Mouse (Mus musculus) spleen, postnatal 10 days (tissue): ENCODE measurements around the gene Slc11a2.
A peak's percentile ranks its signal among the peaks of the same experiment; 100 is the strongest.

Source experiments
- DNase-seq, 2 experiments: peaks; one replicate each; pipeline ENCODE4 v3.0.0; 2021 to 2022; ENCODE audit warnings: low spot score in 2 of 2

The Slc11a2 gene

DNA sequence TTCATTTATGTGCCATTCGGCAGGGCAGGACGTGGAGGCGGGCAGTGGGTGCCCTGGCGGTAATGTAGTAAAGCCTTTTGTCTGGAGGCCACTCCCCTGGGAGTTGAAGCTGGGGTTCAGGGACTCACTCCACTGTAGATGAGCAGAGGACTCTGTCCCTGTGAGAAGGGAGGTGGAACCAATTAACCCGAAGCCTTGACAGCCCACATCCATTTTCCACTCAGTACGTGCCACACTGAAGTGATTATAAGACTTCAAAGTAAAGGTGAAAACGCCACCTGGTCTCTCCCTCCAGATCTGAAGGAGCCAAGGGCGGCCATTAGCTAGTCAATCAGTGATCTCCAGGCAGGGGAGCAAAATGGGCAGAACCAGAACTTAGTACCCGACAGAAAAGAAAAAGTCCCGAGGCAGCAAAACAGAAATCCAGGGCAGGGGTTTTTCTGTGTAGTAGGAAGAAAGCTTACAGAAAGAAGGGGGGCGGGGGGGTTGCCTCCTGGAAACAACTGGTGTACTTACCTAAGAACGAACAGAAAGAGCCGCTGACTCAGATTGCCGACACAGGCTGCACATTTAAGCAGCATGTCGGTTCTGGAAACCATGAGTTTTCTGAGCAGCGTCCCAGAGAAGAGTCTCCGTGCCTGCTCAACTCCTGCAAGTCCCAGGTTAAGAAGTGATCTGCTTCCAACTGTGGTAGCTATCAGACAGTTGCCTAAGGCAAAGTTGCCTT lies at the start of gene Slc11a2:
TSS of gene Slc11a2 (minus strand) at position 677 of the 727 bp plus-strand sequence.
- DNase-seq, result no peak

DNA sequence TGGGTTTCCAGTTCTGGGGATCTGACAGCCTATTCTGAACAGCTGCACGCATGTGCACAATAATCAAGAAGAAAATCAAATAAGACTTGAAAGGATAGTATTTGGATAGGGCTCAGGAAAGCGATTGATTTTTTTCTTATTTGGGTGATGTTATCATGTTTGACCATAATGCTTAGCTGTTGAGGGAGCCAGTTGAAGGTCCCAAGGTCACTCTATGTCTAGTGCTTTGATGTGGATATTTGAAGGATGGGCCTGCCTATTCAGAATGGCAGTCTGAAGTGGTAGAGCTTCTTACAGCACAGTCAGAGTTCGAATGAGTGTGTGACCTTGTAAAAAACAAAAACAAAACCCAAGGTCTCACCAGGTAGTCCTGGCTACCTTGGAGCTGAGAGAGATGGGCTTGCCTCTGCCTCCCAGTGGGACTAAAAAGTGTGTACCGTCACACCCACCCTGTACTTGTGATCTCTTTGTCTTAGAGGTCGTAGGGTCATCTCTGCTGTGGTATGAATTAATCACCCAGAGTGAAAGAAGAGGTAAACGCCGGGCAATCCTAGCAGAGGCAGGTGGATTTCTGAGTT lies 49.1 kb upstream of the Slc11a2 start:
- no peak for DNase-seq

DNA sequence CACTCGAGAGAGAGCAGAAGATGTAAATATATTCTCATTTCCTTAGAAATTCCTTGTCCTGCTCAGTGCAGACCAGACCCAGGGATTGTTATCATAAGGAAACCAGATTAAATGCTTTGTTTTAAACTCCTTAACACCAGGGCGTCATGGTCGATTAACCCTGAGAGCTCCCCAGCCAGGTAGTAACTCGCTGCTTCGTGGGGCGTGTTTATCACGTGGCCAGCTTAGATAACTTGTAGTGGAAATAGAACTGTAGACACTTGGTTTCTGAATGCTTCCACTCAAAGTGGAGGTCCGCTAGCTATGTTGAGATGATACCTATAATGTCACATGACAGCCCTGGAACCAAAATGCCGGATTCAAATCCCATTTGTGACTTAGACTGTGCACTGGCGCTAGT lies 45.2 kb upstream of the Slc11a2 start:
- no peak for DNase-seq

DNA sequence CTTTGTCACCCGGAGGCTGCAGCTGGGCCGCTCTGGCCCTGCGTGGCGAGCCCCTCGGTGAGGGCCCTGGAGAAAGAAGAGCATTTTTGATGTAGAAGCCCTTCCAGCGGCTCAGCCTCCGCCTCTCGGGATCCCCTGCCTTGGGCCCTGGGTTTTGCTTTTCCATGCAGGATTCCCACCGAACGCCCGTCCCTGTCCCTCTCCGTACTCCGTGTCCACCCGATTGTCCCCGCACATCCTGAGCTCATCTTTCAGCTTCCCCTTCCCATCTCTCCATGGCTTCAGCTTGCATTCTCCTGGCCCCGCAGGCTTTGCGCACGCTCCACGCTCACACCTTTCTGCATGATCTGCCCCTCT lies 44.3 kb upstream of the Slc11a2 start:
- no peak for DNase-seq

DNA sequence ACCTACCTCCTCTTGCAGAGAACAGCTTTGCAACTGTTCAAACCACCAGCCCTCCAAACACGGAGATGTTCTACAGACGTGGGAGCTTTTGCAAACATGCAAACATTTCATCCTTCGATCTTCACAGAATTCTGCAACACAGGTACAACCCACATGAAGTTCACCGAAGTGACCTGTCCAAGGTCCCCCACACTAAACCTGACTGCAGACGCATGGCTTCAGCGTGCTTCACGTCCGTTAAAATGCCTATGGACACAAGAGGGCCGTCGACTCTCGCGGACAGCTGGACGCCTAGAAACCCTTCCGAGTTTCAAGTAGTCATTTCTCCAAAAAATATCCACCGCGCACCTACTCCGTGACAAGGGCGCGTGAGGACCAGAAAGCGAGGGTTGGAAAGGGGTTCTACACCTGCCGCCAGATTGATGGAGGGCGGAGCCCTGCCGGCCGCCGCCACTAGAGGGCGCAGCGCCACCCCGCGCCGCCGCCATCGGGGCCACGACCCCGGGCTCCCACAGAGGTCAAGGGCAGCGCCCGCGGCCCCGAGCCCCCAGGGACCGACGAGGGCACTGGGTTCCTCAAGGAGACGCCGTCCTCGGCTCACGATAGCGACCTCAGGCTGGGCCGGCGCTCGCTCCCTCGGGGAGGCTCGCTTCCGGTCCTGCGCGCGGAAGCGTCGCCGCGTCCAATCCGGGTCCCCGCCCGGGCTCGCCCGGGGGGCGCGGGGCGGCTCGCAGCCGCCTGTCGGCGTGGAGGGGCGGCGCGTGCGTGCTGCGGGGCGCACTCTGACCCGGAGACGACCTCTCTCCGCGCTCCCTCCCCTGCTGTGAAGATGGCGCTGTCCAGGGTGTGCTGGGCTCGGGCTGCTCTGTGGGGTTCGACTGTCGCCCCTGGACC lies 43.7 kb upstream of the Slc11a2 start, which contains the start of gene Letmd1:
TSS of gene Letmd1 (plus strand) at position 729 of the 894 bp plus-strand sequence.
- peak; percentile 82 to 84 for DNase-seq

DNA sequence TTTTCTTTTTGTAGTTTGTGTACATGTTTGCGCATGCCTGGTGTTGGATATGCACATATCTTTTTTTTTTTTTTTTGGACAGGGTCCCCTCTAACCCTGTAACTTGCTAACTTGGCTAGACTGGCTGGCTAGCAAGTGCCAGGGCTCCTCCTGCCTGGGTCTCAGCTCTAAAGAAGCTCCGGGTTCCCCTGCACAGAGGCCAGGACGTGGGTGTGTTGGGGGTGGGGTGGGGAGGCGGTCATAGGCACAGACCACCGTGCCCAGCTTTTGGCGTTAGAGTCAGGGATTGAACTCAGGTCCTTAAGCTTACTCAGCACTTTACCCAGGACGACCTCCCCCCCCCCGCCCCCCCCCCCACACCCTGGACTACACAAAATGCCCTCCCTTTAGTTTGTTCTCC lies 42.9 kb upstream of the Slc11a2 start:
- no peak for DNase-seq

DNA sequence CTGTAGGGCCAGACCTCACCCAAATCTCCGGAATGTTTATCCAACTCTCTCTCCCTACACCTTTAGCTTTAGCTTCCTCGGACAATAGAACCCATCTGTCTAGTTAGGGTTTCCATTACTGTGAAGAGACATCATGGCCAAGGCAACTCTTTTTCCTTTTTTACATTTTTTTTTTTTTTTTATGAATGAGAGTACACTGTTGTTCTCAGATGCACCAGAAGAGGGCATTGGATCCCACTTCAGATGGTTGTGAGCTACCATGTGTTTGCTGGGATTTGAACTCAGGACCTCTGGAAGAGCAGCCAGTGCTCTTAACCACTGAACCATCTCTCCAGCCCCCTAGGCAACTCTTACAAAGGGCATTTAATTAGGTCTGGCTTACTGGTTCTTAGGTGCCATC lies 40.6 kb upstream of the Slc11a2 start:
- no peak for DNase-seq

DNA sequence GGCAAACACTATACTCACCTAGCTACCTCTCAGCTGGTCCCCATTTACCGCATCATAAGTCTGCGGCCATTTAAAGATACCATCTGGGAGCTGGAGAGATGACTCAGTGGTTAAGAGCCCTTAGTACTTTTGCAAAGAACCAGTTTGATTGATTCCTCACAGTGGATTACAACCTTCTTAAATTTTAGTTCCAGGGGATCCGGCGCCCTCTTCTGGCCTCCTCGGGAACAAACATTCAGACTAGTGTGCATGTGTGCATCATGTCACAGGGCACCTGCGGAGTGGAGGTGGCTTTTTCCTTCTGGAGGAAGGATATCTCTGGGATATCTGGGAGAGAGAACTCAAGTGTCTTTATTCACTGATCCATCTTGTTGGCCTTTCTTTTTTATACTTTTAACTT lies 38.8 kb upstream of the Slc11a2 start:
- DNase-seq, result peak; percentile 56 to 82

DNA sequence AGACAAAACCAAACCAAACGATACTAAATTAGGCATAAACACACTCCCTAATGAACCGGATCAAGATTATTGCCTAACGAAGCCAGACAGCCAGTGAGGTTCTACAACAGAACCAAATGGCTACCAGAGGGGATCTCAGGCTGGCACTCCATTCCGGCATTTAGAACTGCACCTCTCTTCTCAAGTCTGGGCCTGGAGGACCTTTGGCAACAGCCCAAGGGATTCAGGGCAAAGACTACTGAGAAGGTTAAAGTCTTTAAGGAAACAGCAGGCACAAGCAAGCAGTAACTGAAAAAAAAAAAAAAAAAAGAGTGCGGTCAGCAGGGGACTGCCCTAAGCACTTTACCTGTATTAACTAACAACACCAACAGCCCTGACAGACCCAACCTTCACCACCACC lies 37.2 kb upstream of the Slc11a2 start:
- no peak for DNase-seq

DNA sequence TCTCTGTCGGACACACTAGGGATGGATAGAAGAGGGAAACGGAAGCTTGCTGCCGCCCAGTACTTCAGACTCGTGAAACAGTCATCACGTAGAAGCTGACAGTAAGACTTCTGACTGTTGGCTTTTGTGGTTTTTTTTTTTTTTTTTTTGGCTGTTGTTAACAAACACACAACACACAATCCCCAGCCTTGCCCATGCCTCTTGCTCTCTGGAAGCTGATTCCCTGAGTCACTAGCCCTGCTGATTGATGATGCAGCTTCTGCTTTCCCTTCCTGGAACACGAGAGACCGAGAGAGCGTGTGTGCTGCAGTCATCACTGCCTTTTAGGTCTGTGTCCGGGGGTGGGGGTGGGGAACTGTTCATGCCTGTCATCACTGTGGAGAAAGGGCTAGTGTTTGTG lies 36.8 kb upstream of the Slc11a2 start:
- DNase-seq, result no peak

DNA sequence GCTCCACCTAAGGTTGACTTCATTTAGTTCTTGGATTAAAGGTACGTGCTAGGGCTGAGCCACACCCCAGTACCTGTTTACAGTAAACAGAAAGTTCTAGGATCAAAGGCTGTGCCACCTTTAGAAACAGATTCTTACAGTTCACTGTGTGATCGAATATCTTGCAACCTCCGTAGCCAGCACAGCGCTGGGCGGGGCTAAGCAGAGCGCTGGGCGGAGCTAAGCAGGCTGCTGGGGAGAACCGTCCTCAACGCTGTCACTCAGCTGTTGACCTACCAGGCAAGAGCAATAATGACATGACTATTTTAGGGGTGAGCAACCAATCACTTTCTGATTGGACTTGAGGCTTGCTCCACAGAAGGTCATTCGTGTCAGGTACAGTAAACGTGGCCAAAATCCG lies 36.1 kb upstream of the Slc11a2 start:
- DNase-seq, result peak; percentile 25 to 68

DNA sequence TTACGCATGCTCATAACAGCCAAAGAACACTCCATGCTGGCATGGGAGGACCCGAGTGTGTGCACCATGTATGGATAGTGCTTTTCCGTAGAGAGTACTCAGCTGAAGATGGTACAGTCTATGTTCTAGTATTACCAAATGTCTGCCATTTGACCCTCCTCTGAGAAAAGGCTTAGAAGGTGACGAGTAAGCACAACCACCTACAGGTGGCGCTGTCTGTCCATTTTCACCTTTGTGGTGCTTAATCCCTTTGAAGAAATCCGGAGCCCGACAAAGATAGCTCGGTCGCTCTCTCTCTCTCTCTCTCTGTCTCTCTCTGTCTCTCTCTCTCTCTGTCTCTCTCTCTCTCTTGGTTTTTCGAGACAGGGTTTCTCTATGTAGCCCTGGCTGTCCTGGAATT lies 33.2 kb upstream of the Slc11a2 start:
- peak; percentile 35 to 83 for DNase-seq

DNA sequence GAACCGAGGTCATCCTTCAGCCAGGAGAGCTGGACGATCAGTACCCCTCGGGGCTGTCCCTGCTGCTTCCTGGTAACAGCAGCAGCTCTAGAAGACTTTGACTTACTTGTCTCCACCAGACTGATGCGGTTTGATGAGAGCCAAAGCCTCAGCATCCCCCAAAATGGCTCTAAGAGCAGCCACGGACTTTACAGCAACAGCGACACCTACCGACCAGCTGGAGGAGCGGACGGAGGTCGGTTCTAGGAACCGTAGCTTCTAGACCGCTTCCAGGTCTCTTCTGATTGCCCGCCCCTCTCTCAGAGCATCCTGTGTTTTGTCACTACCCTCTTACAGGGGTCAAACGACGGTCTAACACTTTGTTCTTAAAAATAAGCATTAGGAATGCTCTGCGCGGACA lies 32.5 kb upstream of the Slc11a2 start:
- DNase-seq, result peak; percentile 65 to 89

DNA sequence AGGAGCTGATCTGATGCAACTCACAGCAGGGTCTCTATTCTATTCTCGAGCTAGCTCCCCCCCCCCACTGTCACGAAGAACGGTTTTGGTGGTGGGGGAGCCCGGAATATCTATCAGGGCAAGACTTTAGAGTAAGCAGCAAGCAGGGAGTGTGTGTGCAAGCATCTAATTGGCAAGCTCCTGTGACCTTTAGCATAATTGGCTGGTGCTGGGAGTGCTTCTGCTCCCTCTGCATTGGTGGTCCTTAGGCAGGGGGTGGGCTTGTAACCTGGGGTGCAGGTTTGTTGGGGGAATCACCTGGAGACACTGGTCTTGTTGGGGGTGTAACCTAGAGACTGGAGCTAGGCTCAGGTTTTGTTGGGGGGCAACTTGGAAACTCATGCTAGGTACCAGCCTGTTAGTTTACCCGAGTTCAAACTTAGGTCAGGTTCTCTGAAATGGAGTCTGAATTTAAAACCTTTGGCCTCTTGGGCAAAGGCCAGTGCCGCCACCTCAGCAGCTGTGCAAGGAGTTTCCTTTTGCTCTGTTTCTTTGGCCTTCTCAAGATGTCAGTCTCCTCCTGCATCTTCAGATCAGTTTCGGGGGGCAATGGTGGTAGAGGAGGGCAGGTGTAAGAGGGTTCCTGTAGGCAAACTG lies 31.6 kb upstream of the Slc11a2 start:
- DNase-seq, result no peak

DNA sequence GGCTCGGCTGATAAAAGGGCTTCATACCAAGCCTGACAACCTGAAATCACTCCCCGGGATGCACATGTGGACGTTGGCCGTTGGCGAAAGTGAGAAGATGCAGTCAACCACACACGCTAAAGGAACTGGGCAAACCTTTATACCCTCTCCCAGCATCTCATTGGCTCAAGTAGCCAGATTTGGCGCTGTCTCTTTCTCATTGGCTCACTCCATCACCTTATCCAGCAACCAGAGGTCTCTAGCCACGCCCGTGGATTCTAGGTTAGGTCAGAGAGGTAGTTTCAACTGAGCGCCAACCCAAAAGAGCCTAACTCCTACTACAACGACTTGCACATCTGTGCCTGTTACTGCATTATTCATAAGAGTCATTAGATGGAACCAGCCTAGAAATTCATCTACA lies 27.6 kb upstream of the Slc11a2 start:
- DNase-seq, result no peak

DNA sequence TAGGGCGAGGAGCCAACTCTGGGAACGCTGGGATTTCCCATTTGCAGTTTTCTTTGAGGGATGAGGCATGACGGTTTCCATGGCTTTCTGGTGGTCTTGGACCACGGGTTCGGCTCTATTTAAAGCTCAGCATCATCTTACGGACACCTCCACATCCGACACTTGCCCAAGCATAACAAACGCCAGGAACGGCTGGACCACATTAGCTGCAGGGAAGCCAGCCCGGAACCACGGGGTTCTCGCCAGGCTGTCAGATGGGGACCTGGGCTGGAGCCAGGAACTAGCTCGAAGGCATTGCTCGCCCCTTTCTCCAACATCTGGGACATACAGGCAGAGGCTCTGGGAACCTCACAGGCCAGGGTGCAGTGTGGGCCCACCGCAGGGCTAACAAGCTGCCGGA lies 26.4 kb upstream of the Slc11a2 start:
- DNase-seq, result no peak

DNA sequence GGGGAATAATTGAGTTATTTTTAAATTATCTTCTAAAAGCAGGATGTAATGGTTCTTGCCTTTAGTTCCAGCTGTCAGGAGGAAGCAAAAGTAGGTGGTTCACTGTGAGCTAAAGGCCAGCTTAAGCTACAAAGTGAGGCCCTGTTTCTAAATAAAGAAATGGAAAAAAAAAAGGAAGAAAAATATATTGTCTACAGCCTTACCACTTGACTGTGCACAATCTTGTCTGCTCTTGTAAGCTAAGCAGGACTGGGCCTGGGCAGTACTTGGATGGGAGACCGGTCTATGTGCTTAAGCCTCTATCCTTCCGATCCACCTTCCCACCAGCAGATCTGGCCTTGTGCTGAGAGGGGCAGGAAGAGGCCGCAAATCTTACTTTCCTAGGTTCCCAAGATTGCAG lies 24.6 kb upstream of the Slc11a2 start:
- no peak for DNase-seq

DNA sequence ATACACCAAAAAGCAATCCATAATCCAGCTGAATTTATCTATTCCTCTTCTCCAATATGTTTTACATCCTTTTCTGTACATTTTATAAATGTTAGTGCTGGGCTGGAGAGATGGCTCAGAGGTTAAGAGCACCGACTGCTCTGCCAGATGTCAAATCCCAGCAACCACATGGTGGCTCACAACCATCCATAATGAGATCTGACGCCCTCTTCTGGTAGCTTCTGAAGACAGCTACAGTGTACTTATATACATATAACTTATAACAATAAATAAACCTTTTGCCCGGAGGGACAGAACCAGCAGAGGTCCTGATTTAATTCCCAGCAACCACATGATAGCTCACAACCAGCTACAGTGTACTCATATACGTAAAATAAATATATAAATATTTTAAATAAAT lies 23.7 kb upstream of the Slc11a2 start:
- no peak for DNase-seq

DNA sequence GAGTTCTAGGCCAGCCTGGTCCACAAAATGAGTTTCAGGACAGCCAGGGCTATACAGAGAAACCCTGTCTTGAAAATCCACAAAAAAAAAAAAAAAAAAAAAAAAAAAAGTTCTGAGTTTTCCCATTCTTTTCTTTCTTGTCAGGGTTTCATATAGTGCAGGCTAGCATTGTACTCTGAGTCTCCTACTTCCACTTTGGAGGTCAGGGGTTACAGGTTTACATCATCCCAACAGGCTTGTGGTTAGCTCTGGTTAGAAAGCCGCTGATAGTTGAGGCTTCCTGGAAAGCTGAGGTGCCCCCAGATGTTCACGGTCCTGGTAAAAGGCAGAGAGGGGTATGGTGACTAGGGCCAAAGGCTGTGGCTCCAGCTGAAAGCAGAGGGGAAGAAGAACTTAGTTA lies 22.0 kb upstream of the Slc11a2 start:
- DNase-seq, result no peak

DNA sequence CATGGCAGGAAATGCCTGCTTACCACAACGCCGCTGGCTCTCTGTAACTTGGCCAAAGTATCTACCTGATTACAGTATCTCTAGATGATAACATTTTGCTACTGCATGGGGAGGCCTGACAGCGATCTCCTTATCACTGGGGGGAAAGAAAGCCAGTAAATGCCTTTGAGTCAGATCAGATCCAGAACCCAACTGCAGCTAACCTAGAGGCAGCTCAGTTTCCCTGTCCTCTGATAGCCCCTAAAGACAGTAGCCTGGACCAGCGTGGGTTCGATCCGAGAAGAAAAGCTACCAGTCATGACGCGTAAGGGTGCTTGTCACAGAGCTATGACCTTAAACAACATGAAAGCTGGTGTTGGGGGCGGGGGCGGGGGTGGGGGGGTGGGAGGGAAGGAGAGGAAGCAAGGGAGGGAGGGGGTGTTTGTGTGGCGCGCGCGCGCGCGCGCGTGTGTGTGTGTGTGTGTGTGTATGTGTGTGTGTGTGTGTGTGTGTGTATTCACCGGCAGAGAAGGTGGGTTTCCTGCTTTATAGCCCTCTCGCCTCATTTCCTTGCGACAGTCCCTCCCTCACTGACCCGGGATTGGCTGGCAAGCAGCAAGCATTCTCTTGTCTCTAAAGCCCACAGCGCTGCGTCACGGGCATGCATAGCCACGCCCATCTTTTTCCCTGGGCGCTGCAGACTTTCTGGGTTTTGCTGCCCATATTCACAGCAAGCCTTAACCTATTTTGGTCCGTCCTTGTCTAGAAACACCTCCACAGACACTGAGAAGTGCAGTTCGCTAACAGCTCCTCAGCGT lies 18.5 kb upstream of the Slc11a2 start:
- DNase-seq, result peak; percentile 49 to 86

DNA sequence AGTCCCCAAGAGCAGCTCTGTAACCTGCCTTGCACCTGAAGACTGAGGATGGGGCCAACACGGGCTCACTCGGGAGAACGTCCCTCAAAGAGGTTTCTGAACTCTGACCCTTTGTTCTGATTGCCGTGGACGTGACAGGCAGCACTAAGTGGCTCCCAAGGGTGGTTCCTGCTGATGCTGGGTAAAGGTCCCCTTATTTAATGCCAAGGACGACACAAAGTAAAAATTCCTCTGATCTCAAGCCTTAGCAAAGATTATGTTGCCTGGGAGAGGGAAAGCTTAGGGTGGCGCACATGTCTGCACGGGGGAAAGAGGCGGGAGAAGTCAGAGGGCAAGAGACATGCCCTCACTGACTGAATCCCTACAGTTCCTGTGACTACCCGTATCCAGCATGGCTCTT lies 11.6 kb upstream of the Slc11a2 start:
- no peak for DNase-seq
